Mouse (Mus musculus): ENCODE data around the gene Muc4. TPM values are rescaled to one million over a fixed set of nuclear protein-coding genes. Genes with fewer than 3 reads are reported as not detected.

The Muc4 gene
- total RNA-seq, 2 experiments from 2014 or later, result not detected

DNA sequence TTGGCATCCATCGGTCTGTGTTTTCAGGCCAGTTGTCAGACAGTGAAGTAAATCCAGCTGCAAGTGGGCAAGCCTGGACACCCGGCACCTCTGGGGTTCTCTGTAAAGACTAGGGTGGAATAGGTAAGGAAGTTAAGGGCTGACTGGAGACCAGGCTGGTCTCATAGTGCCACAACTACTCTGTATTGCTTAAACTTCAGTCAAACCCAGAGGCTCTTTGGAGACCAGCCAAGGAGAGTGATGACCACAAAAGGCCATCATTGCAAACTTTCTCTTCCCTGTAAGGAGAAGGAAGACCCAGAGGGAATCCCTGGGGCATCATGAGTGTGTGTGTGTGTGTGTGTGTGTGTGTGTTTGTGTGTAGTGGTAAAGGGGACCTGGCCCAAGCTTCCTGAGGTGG lies 11.4 kb upstream of the Muc4 start:
- DNase-seq (ENCODE audit: low spot score in 2 of 2), result no peak

DNA sequence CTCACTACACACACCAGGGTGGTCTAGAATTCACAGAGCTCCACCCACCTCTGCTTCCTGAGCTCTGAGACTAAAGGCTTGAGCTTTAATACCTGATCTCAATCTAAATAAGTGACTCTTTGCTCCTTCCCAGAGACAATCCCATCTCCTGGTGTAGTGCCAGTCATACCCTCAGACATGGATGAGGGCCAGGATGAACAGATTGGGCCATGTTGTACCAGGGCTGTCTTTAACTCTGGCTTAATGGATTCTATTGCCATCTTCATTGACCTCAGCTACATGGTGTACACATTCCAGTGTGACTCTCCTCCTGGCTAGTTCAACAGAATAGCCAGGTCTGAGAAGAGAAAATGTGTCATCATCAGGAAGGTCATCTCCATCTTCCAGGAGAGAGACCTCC lies 9.2 kb upstream of the Muc4 start:
- no peak for DNase-seq (ENCODE audit: low spot score in 2 of 2)

DNA sequence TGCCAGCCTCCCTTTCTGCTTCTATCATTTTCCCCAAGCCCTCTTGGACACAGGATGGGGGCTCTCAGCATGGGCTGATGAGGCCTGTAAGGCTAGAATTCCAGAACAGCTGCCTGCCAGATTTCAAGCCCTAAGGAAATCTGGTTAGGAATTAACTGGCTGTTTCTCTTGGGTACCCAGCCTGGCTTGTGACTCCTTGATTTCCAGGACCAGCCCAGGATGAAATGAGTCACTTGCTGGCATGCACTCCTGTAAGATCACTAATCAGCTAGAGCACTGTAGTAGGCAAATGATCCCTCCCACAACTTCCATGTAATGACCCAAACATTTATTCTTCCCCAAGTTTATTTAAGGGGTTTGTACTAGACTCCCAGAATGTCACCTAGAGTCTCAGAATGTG lies 7.4 kb upstream of the Muc4 start:
- DNase-seq (ENCODE audit: low spot score in 2 of 2), result no peak

DNA sequence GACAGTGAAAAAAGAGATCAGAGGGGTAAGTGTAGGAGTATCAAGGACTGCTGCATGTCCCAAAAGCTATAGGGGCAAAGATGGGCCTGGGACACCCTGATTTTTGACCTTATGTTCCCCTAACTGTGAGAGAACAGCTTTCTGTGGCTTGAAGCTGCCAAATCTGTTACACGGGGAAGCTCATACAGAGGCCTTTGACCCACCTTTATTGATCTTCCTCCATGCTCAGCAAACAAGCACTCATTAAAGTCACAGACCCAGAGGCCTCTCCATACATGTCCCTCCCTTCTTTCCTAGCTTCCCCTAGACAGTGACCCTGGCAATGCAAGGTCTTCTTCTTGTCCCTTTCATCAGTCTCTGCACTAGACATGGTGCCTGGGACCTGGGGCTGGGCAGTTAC lies 7.0 kb upstream of the Muc4 start:
- DNase-seq (ENCODE audit: low spot score in 2 of 2), result no peak

DNA sequence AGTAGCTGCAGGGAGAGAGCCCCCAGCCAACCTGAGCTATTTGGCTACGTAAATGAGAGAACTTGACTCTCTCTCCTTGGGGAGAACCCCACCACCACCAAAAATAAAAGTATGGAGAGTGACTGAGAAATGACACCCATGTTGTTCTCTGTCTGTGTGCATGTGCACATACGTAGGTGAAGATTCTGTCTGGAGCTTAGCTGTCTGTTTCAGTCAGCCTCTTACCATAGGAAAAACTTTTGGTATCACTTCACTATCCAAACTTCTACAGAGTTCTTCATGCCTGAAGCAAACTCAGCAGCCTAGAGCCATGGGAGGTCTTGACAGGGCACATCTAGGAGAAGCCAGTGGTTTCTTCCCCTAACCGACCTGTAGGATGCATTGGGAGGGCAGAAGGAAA lies 2.5 kb upstream of the Muc4 start:
- DNase-seq (ENCODE audit: low spot score in 2 of 2), result no peak

DNA sequence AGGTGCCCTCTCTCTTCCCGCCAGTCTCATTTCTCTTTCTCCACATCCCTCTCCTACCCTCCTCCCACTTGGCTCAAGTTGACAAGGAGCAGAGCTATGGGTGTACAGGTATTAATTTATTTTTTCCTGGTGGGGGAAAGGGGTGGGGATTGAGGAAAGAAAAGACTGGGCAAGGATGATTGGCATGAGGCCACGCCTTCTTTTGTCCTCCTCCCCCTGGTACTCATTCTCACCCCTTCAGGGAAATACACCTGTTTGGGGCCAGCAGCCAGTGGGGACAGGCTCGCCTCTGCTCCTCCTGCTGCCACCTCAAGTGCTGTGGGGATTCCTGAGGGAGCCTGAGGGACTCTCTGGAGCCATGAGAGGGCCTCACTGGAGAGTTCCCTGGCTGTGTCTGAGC lies 336 bp downstream of the Muc4 start:
- no peak for DNase-seq (ENCODE audit: low spot score in 2 of 2)

DNA sequence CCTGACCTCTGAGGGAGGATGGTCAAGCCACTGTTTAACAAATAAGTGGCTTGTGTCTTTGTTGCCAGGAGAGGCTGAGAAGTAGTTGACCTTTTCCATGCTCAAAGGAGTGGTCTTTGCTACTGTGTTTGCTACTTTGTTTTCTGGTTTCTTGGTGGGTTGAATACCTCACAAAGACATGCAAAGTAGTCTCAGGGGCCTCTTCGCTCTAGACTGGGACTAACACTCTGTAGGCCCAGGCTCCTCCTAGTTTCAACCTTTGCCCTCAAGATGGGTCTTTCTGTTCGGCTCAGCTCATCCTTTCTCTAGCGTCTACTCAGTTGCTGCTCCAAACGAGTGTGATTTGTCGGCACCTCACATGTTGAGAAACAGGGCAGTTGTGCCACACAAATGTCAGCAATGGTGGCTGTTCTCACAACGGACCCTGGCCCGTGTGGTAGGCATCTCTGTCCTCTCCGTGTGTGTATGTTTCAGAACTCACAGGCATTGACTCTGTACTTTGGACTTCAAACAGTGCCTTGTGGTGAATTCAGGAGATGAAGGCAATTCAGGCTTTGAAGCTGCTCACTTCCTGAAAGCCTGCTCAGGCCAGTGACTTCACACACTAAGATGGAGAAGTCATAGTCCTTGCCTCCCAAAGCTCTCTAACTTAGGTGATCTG lies 4.4 kb downstream of the Muc4 start:
- DNase-seq (ENCODE audit: low spot score in 2 of 2), result no peak

DNA sequence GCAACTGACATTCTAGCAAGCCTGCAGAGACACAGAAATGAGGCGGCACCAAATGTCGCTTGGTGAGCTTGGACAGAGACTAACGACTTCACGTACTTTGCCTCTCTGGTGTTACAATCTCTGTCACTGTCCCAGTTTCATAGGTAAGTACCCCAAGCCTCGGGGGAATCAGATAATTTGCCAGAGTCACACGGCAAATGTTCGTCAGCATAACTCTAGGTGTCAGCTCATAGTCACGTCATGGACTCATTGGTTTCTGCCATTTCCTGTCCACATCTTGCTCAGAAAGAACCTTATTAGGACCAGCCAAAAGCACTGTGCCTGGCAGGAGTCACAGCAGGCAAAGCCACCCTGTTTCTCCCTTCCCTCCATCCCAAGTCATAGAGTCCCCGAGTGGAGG lies 5.7 kb downstream of the Muc4 start:
- no peak for DNase-seq (ENCODE audit: low spot score in 2 of 2)

DNA sequence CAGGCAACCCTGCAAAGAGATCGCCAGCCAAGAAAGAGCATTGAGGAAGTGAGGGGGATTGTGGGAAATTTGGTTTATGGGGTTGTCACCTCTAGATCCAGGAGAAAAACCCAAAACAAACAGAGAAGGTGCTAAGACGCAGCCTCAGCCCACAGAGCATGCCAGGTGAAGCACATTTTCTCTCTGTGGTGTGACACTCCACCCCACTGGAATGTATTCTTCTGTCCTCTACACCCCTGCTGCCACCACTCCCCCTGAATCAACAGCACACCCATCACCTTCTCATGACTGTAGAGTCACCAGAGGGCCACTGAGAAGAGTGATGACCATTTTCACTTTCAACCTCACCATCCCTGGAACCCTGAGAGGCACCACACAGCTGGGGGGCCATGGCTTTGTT lies 7.0 kb downstream of the Muc4 start:
- DNase-seq (ENCODE audit: low spot score in 2 of 2), result no peak

DNA sequence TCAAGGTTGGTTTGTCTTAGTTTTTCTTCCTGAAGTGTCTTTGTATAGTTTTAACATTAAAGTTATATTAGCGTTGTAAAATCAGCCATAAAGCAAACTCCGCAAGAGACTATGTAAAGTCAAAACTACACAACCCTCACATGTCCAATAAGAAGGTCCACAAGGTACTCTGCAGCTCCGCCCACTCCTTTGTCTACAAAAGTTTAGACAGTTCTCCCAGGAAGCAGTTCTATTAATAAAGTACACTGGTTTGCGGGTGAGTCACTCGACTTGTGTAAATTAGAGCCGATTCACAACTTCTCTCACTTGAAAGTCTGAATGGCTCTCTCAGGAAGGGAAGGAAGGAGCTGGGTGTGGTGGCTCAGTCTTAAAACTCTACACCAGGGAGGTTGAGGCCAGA lies 10.2 kb downstream of the Muc4 start:
- no peak for DNase-seq (ENCODE audit: low spot score in 2 of 2)

DNA sequence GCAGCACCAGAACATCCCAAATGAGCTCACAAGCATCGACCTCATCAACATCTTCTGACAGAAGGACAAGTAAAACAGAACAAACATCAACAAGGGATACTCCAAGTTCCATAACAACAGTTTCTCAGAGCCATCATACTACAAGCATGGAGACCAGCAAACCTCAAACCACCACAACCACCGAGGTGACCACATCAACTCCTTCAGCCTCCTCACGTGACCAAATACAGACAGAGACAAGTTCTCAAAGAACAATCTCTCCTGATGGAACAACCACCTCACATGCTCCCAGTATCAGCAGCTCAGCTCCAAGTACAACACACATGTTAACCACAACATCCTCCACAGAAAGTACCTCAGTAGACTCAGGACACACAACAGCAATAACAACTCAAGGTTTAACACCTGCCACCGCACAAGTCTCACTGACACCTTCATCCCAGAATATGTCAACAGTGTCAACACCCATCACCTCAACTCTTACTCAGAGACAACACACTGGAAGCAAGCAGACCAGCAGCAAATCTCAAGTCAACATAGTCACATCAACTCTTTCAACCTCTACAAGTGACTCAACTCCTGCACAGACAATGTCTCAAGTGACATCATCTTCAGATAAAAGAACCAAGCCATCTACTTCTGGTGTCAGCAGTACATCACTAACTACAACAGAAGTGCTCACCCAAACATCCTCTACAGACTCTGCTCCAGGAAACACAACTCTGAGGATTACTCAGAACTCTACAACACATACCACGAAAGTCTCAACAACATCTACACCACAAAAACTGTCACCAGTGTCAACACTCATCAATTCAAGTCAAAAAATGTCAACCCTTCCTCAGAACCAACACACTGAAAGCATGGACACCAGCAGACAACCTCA lies 14.8 kb downstream of the Muc4 start:
- no peak for DNase-seq (ENCODE audit: low spot score in 2 of 2)

DNA sequence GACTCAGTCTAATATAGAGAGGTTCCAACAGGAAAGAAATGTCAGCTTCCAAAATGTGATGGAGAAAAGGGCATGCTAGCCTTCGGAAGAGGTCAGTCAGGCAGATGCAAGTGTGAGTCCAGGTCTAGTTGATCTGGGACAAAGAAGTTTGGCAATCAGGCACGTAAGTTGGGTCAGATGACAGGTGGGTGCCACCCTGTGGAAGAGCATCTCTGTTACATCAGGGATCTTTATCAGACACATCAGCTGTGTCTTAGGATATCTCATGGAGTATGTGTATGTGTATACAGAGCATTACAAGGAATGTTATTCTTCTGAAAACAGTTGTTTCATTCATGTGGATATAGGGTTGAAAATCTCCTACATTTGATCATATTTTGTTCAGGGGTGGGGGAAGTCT lies 28.9 kb downstream of the Muc4 start:
- no peak for DNase-seq (ENCODE audit: low spot score in 2 of 2)

DNA sequence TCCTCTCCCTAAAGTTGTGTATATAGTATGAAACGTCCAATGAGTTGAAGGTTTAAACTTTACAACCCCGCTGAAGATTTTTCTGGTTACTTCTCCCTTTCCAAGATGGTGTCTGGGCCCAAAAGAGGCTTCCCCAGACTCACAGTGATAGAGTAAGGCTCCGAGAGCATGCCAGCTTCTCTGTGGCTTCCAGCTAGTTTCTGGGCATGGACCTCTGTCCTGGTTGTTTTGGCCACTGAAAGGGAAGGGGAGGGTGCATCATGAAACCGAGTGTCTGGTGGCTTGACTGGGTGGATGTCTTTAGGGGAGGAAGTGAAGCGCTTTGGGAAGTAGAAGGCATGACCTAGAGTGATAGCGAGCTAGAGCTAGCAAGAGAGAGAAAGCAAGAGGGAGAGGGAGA lies 29.3 kb downstream of the Muc4 start:
- DNase-seq (ENCODE audit: low spot score in 2 of 2), result no peak

DNA sequence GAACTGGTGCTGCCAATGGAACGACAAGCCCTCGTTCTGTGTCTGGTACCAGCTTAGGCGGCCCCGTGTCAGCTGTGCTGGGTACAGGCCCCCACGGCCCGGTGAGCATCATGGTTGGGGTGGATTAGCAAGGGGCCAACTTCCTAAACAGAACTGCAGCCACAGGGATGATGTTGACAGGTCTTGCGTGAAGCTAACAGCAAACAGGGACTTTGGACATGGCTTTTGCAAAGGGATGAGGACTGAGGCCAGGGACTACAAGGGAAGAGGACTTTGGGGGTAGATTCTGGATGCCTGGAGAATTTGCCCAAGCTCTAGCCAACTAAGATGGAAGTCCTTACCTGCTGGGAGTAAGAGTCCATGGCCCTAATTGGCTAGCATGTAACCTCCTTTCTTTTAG lies 31.2 kb downstream of the Muc4 start:
- DNase-seq (ENCODE audit: low spot score in 2 of 2), result no peak

DNA sequence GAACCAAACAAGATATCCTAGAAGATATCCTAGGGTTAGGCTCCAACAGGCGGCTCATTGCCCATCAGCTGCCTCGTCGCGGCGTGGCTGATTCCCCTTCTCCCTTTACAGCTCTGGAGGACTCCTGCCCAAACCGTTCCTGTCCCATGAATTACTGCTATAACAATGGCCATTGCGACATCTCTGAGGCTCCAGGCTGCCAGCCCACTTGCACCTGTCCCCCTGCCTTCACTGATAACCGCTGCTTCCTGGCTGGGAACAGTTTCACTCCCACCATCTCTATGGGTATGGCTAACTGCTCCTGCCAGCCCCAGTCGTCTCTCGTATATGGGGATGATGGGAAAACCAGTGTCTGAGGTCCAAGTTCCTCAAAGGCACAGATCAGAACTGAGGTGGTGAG lies 41.0 kb downstream of the Muc4 start:
- no peak for DNase-seq (ENCODE audit: low spot score in 2 of 2)

DNA sequence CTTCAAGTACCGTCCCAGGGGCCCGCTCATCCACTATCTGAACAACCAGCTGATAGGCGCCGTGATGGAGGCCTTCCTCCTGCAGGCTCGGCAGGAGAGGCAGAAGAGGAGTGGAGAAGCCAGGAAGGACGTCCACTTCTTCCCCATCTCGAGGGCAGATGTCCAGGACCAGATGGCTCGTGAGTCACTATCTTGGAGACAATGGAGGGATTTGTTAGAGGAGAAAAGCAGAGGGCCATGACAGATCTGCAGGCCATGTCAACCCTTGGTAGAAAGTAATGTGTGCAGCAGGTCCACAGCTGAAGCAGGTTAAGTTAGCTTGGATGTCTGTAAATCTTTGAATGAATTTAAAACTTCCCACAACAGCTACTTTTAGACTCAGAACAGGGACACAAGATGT lies 43.3 kb downstream of the Muc4 start:
- DNase-seq (ENCODE audit: low spot score in 2 of 2), result no peak

DNA sequence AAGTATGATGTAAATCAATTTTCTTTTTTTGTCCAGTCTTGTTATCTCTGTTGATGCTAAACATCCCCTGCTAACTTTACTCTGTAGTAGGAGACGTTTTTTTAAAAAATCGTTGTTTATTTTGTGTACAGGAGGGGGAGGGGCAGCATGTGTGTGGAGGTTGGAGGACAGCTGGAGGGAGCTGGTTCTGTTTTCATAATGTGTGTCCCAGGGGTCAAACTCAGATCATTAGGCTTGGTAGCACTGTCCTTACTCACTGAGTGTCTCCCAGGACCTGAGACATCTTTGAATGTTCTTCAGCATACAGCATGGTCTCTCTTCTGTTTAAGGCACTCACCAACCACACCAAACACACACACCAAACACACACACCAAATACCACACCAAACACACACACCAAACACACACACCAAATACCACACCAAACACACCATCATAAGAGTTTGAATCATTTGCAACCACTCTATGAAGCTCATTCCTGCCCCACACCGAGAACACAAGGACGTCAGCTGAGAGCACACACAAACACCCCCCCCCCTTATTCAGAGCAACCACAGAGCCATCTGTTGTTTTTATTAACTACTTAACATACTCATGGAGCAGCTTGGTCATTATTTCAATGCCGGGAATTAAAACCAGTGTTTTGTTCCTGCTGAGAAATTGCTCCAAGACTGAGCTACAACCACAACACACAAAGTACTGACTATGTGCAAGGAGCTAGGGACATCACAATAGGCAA lies 47.8 kb downstream of the Muc4 start:
- no peak for DNase-seq (ENCODE audit: low spot score in 2 of 2)

DNA sequence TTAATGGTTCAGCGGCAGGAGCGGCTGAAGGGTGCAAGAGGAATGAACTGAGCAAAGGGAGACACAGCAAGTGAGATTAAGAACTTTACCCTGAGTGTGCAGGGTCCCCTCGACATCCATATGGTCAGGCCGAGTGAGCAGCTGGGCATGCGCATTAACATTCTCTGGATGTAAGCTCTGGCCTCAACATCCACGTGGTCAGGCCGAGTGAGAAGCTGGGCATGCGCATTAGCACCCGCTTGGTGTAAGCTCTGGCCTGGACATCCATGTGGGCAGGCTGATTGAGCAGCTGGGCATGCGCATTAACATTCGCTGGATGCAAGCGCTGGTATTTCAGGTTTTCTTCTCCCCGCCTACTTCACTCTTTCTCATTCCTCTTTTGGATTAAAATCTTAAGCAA lies 49.2 kb downstream of the Muc4 start:
- no peak for DNase-seq (ENCODE audit: low spot score in 2 of 2)

DNA sequence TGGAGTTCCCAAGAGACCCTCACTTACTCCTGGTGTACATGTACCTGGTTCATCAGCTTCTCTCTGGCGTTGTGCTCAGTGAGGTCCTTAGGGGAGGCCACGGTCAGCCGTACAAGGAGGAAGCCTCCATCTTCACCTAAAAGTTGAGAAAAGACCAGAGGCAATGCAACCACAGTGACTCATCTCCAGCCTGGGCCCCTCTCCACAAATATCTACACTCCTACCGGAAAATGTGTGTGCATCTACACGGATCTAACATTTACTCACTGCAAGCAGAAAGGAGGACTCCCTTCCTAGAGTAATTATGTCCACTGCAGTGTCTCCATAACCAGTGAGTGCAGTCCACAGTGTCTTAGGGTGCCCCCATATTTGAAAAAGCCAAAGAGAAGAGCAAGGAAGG lies 54.4 kb downstream of the Muc4 start:
- DNase-seq (ENCODE audit: low spot score in 2 of 2), result no peak

DNA sequence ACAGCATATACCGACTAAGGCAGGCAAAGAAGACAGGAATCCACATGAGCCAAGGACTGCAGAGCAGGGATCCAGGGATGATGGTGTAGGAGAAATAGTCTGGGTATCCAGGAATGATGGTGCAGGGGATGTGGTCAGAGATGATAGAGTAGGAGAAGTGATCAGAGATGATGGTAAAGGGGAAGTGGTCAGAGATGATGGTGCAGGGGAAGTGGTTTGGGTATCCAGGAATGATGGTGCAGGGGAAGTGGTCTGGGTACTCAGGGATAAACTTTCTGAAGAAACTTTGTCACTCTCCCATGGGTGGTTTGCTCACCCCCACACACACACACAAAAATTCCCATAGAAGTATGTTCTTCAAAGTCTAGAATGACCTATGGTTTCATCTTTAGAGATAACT lies 59.5 kb downstream of the Muc4 start:
- DNase-seq (ENCODE audit: low spot score in 2 of 2), result no peak

DNA sequence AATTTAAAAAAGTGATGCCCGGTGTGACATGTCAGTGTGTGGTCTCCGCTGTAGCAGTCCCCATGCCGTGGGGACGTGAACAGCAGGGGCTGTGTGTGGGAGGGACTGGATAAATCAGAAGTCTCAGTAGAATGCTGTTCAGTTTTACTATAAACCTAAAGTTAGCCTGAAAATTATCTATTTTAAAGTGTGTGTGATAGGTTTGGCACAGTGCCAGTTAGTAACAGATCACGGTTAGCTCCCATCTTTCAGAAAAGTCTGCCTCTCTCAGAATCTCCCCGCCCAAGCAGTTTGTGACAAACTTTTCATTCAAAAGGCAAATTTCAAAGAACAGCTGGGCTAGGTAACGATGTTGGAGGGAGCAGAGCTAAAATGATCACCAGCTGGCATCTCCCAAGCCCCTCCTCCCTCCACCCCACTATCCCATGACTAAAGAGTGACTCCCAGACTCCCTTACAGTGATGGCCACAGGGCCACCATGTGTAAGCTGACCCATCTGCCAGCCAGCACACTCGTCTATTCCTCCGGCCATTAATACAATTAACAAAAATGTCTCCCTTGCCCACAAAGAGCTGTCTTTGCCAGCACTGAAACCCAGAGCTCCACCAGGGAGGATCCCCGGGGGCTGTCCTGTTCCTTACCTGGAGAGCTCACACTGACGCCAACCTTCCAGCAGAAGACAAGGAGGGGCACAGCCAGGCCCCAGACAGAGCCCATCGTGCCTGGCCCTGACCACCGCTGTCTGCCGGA lies 61.2 kb downstream of the Muc4 start:
- no peak for DNase-seq (ENCODE audit: low spot score in 2 of 2)

DNA sequence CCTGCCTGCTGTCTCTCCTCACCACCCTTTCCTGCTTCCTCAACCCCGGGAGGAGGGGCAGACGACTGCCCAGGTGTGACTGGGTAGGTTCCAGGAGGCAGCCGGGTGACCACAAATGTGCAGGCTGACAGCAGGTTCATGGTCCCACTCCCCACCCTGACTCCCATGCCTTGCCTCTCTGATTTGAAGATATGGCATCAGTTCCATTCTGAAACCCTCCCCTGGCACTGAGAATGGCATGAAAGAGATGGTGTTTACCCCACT lies 61.7 kb downstream of the Muc4 start, which contains the start of gene Muc20:
Gene Muc20, minus strand, starts transcription at position 10 of the 264 bp plus-strand sequence.
- no peak for DNase-seq (ENCODE audit: low spot score in 2 of 2)
